Mouse (Mus musculus) MEL (cell line): ENCODE measurements around the gene Pdgfa. TPM values are rescaled to one million over a fixed set of nuclear protein-coding genes. Genes with fewer than 3 reads are reported as not detected.

Experiments
- DNase-seq: peaks from one replicate; pipeline ENCODE4 v3.0.0; 2011; ENCODE audit warnings: low read depth, low spot score
- H3K27ac ChIP-seq: 2 replicates; pipeline ENCODE4 v1.5.1; 2012; ENCODE audit warnings: low read depth, mild to moderate bottlenecking, control low read depth, low read length, moderate library complexity; ENCODE audit not compliant: control insufficient read depth
- H3K27me3 ChIP-seq, 2 experiments: fragments of 150-350 bp in 1 of 2; sonication (generic) in 1 of 2; 2 replicates each; pipeline ENCODE4 v1.6.1; 2012; ENCODE audit warnings: low read length in 2 of 2, mild to moderate bottlenecking in 2 of 2, improper control_type of control experiment in 1 of 2, moderate library complexity in 1 of 2; ENCODE audit not compliant: insufficient read depth in 2 of 2, control insufficient read depth in 1 of 2
- H3K36me3 ChIP-seq, 2 experiments: 2 replicates each; pipeline ENCODE4 v1.6.1; 2012 to 2014; ENCODE audit warnings: low read length in 2 of 2, improper control_type of control experiment in 1 of 2, inconsistent platforms in 1 of 2, mild to moderate bottlenecking in 1 of 2; ENCODE audit not compliant: insufficient read depth in 2 of 2, control insufficient read depth in 1 of 2
- H3K4me1 ChIP-seq, 2 experiments: fragments of 150-350 bp in 1 of 2; sonication (generic) in 1 of 2; 2 replicates each; pipeline ENCODE4 v1.6.1; 2012; ENCODE audit warnings: low read length in 2 of 2, improper control_type of control experiment in 1 of 2, mild to moderate bottlenecking in 1 of 2; ENCODE audit not compliant: insufficient read depth in 2 of 2, control insufficient read depth in 1 of 2
- H3K4me3 ChIP-seq, 2 experiments: fragments of 150-350 bp in 1 of 2; sonication (generic) in 1 of 2; 2 replicates each; pipeline ENCODE4 v1.5.1; 2012; ENCODE audit warnings: low read depth in 2 of 2, low read length in 2 of 2, mild to moderate bottlenecking in 2 of 2, moderate library complexity in 2 of 2, control low read depth in 1 of 2, improper control_type of control experiment in 1 of 2; ENCODE audit not compliant: control insufficient read depth in 1 of 2, insufficient read depth in 1 of 2
- H3K79me2 ChIP-seq: 2 replicates; pipeline ENCODE4 v1.6.1; 2012; ENCODE audit warnings: mild to moderate bottlenecking, low read length, moderate library complexity; ENCODE audit not compliant: control insufficient read depth, poor library complexity, insufficient read depth
- H3K9ac ChIP-seq: 2 replicates; pipeline ENCODE4 v1.6.1; 2012; ENCODE audit warnings: low read depth, mild to moderate bottlenecking, control low read depth, low read length, moderate library complexity; ENCODE audit not compliant: control insufficient read depth, poor library complexity, severe bottlenecking
- H3K9me3 ChIP-seq: fragments of 150-350 bp; sonication (generic); replicated peaks from 2 replicates; pipeline ENCODE4 v1.6.1; 2012; ENCODE audit warnings: mild to moderate bottlenecking, low read length, improper control_type of control experiment, moderate library complexity; ENCODE audit not compliant: insufficient read depth
- CHD1 ChIP-seq: IDR thresholded peaks from 2 replicates; pipeline ENCODE4 v1.6.1; 2012; ENCODE audit warnings: low read depth, mild to moderate bottlenecking, inconsistent platforms, low read length, improper control_type of control experiment
- E2F4 ChIP-seq: IDR thresholded peaks from 2 replicates; pipeline ENCODE4 v1.6.1; 2011; ENCODE audit warnings: low read depth, low read length, improper control_type of control experiment, borderline replicate concordance
- ELF1 ChIP-seq: IDR thresholded peaks from 2 replicates; pipeline ENCODE4 v1.6.1; 2014; ENCODE audit warnings: low read depth, mild to moderate bottlenecking, inconsistent platforms, low read length, improper control_type of control experiment, moderate library complexity
- ETS1 ChIP-seq: IDR thresholded peaks from 2 replicates; pipeline ENCODE4 v1.6.1; 2012; ENCODE audit warnings: low read depth, mild to moderate bottlenecking, inconsistent platforms, low read length, improper control_type of control experiment, moderate library complexity
- GABPA ChIP-seq: IDR thresholded peaks from 2 replicates; pipeline ENCODE4 v1.6.1; 2012; ENCODE audit warnings: low read depth, mild to moderate bottlenecking, inconsistent platforms, low read length, improper control_type of control experiment, moderate library complexity
- GATA1 ChIP-seq: IDR thresholded peaks from 2 replicates; pipeline ENCODE4 v1.6.1; 2011; ENCODE audit warnings: low read depth, low read length, improper control_type of control experiment
- MAZ ChIP-seq: IDR thresholded peaks from 2 replicates; pipeline ENCODE4 v1.6.1; 2012; ENCODE audit warnings: low read depth, mild to moderate bottlenecking, inconsistent platforms, low read length, improper control_type of control experiment
- MEF2A ChIP-seq: IDR thresholded peaks from 2 replicates; pipeline ENCODE4 v1.6.1; 2014; ENCODE audit warnings: low read depth, mild to moderate bottlenecking, inconsistent platforms, low read length, improper control_type of control experiment; ENCODE audit not compliant: poor library complexity, insufficient replicate concordance, severe bottlenecking; ENCODE audit errors: extremely low read depth
- MXI1 ChIP-seq: IDR thresholded peaks from 2 replicates; pipeline ENCODE4 v1.6.1; 2011; ENCODE audit warnings: mild to moderate bottlenecking, low read depth, low read length, improper control_type of control experiment
- MYB ChIP-seq: IDR thresholded peaks from 2 replicates; pipeline ENCODE4 v1.6.1; 2011; ENCODE audit warnings: mild to moderate bottlenecking, low read depth, low read length, improper control_type of control experiment
- MYC ChIP-seq: IDR thresholded peaks from 2 replicates; pipeline ENCODE4 v1.6.1; 2011; ENCODE audit warnings: low read depth, mild to moderate bottlenecking, low read length, improper control_type of control experiment, moderate library complexity
- POLR2A ChIP-seq, 2 experiments: IDR thresholded peaks; 2 replicates each; pipeline ENCODE4 v1.6.1; 2011 to 2012; ENCODE audit warnings: low read length in 2 of 2, mild to moderate bottlenecking in 2 of 2, control low read depth in 1 of 2, improper control_type of control experiment in 1 of 2, low read depth in 1 of 2, moderate library complexity in 1 of 2; ENCODE audit not compliant: control insufficient read depth in 1 of 2, insufficient read depth in 1 of 2, poor library complexity in 1 of 2
- POLR2AphosphoS2 ChIP-seq: IDR thresholded peaks from 2 replicates; pipeline ENCODE4 v1.6.1; 2011; ENCODE audit warnings: low read length, improper control_type of control experiment
- RCOR1 ChIP-seq: IDR thresholded peaks from 2 replicates; pipeline ENCODE4 v1.6.1; 2012; ENCODE audit warnings: low read depth, mild to moderate bottlenecking, inconsistent platforms, low read length, improper control_type of control experiment
- USF1 ChIP-seq: IDR thresholded peaks from 2 replicates; pipeline ENCODE4 v1.6.1; 2014; ENCODE audit warnings: low read depth, mild to moderate bottlenecking, inconsistent platforms, low read length, improper control_type of control experiment, moderate library complexity
- ZMIZ1 ChIP-seq: IDR thresholded peaks from 2 replicates; pipeline ENCODE4 v1.6.1; 2012; ENCODE audit warnings: low read depth, mild to moderate bottlenecking, inconsistent platforms, low read length, improper control_type of control experiment, moderate library complexity
- ZNF384 ChIP-seq: IDR thresholded peaks from 2 replicates; pipeline ENCODE4 v1.6.1; 2012; ENCODE audit warnings: low read depth, mild to moderate bottlenecking, inconsistent platforms, low read length, improper control_type of control experiment
- polyA plus RNA-seq, 2 experiments: library from polyadenylated mRNA; stranded (reverse) in 1 of 2; unstranded in 1 of 2; fragments of >175 nt in 1 of 2; fragments of >200 nt in 1 of 2; gene quantifications; 2 replicates each; pipeline versions ENCODE4 v1.2.1 to v1.2.4; 2012; ENCODE audit warnings: low replicate concordance in 2 of 2, low read depth in 1 of 2; ENCODE audit not compliant: insufficient read length in 2 of 2, insufficient read depth in 1 of 2, missing spikeins in 1 of 2
- total RNA-seq: library from RNA; depleted of rRNA; stranded (reverse); fragments of 300-350 nt; gene quantifications from 2 replicates; pipeline ENCODE4 v1.2.3, GENCODE M21; 2012

Gene Pdgfa
- total and polyA plus RNA-seq, 3 experiments = not detected

GRCm38 (mm10) chr5:138952969-138953368 is 44.2 kb downstream of the Pdgfa start:
- no peak for DNase-seq
- Histone ChIP-seq H3K9ac (no peak overlapping the region), H3K9me3 (no peaks in the 10 kb centered on the region), H3K4me3 (no peak overlapping the region), H3K79me2 (no peaks in the 10 kb centered on the region), H3K36me3 (no peaks in the 10 kb centered on the region), H3K4me1 (no peaks in the 10 kb centered on the region), H3K27me3 (no peaks in the 10 kb centered on the region), H3K27ac (no peak overlapping the region)
- TF ChIP-seq ZMIZ1 = no peak
- no peak for TF ChIP-seq USF1
- no peak for TF ChIP-seq ELF1
- TF ChIP-seq E2F4 = no peak

- no peak overlapping the region for H3K4me3 ChIP-seq
- no peak for DNase-seq
- no peaks in the 10 kb centered on the region for H3K4me1 ChIP-seq
- no peaks in the 10 kb centered on the region for H3K9me3 ChIP-seq
- no peak overlapping the region for H3K9ac ChIP-seq
- H3K27me3 ChIP-seq = no peaks in the 10 kb centered on the region
- TF ChIP-seq ETS1 (no peak), RCOR1 (no peak), MYC (no peak), GABPA (no peak), MEF2A (no peak), POLR2AphosphoS2 (no peak), MYB (no peak), MXI1 (no peak), ZNF384 (no peak), E2F4 (no peak), GATA1 (no peak), ELF1 (no peak), MAZ (no peak), POLR2A (IDR thresholded peaks at IDR 0.05; ENCODE audit: control insufficient read depth in 1 of 2, insufficient read depth in 1 of 2, low read depth in 1 of 2, low read length in 2 of 2, poor library complexity in 1 of 2) (no peak), CHD1 (no peak)
- TF ChIP-seq, all 39 proteins: peak for 0
- Histone ChIP-seq H3K79me2 (no peaks in the 10 kb centered on the region), H3K27ac (no peak overlapping the region), H3K36me3 (no peaks in the 10 kb centered on the region)
Measured at GRCm38 (mm10) chr5:138951305-138951704, 45.9 kb downstream of the Pdgfa start.
